Mouse (Mus musculus) spleen, postnatal 10 days (tissue): ENCODE measurements around the gene Ric1.

Experiments
- DNase-seq, 2 experiments: peaks; one replicate each; pipeline ENCODE4 v3.0.0; 2021 to 2022; ENCODE audit warnings: low spot score in 2 of 2

The Ric1 gene

DNA sequence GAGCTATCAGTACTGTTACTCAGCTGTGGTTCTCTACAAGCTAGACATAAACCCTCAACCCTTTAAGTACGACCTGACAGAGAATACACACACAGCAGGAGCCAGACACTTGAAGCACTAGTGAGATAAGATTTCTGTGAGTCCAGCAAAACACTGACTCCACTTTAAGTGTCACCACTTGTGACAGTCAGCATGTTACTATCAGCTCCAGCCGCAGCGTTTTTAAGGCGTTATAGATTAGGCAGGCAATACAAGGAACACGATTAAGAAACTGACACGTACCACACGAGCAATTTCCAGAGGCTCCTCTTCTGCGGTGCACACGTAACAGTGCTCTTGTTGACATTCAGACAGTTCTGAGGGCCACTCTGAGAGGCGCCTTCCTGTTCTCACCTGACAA, 88.8 kb downstream of the Ric1 start:
- DNase-seq, result no peak

DNA sequence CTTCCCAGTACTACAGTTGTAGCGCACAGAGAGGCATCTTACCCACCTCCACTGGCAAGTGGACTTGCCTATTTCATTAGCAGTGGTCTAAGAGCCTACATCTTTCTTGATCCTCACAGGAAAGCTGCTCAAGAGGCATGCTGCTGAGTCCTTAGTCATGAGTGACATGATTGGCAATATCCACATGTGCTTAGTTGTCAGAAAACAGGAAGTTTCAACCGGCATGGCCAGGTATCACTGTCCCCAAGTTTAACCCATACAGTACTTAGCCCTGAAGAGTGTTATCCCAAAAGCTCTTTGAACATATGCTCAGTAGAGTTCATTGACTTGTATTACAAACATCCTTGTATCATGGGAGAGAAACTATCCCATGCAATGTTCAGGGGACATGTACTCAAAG, 90.0 kb downstream of the Ric1 start:
- DNase-seq, result no peak

DNA sequence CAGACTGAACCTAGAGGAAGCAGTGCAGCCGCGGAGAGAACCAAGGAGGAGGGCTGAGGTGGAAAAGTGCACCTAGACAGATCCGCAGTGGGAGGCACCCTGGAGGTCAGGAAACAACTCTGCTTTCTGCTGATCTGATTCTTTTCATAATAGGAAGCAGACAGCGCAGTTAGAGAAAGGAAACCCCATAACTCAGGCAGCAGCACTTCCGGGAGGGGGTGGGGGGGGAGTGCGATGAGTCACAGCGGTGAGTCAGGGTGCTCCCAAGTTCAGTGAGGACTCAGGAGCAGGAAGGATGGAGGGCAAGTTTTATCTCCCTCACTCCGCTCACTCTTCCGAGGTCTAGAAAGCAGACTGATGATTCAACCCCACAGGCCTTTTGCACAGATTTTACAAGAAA, 119.0 kb downstream of the Ric1 start:
- DNase-seq, result peak in 1 of 2 experiments; percentile 20

DNA sequence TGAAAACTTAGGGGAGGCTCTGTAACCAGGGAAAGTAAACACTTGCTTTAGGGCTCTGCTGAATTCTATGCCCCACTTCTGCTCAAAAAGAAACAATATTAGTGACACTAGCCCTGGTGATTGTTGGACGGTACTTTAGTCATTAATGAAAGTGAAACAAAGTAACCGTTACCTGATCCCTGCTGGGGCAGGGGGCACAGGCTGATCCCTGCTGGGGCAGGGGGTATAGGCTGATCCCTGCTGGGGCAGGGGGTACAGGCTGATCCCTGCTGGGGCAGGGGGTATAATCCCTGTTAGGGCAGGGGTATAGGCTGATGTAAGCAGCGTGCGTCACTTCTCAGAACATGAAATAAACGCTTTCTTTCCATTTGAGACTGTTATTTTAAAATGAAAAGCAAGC, 119.4 kb downstream of the Ric1 start:
- DNase-seq, result no peak

DNA sequence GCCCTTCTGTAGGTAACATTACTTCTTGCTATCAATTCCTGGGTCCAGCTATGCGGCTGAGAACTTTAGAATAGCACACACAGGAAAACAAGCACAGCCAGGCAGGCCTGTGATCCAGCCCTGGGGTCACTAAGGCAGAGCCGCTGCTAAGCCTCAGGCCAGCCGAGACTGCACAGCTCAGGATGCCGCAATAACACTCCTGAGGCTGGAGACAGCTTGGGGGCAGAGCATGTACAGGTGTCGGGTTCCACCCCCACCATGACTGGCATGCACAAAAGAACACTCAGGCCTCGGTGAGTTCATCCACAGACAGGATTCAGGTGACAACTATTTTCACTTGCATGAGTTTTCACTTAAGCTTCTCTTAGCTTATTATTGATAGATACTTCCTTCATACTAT, 120.1 kb downstream of the Ric1 start:
- DNase-seq, result no peak

DNA sequence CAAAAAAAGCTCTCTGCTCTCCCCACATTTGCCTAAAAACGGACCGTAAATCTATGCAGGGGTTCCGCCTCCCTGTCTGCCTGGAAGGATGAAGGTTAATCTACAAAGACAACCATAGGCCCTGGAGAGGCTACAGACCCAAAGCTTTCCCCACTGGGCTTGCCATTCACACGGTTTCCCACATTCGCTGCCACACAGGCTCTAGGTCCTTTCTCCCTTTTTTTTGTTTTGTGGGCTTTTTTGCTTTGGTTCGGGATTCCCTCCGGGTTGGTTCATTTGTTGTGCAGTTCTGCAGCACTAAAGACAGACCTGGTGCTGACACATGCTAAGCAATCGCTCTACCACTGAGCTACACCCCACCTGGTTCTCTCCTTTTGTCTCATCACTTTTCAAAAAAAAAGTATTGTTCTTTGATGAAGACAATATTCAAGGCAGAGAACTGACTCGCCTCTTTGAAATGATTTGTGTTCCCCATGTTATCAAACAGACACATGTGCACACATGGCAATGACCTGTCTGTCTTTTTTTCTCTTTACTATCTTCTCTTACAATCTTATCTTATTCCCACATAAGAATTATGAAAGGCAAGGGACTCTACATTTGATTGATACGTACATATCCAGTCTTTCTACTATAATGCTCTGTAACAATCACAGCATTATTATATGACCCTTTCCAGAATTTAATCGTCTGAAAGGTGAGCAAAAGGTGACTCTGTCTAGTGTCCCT, 121.3 kb downstream of the Ric1 start:
- DNase-seq, result no peak

DNA sequence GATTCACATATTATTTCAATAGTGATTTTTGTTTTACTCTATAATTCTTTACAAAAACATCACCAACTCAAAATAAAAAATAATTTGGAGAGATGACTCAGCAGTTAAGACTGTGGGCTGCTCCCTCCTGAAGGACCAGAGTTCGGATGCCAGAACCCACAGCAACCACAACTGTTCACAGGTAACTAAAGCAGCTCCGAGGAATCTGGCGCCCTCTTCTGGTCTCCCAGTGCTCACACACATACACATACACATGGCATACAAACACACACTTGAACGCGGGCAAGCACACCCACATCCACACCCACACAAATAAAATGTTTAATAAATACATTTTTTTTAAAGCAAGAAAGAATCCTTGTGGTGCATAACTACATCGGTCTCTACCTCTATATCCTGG, 122.7 kb downstream of the Ric1 start:
- DNase-seq, result peak in 1 of 2 experiments; percentile 42

DNA sequence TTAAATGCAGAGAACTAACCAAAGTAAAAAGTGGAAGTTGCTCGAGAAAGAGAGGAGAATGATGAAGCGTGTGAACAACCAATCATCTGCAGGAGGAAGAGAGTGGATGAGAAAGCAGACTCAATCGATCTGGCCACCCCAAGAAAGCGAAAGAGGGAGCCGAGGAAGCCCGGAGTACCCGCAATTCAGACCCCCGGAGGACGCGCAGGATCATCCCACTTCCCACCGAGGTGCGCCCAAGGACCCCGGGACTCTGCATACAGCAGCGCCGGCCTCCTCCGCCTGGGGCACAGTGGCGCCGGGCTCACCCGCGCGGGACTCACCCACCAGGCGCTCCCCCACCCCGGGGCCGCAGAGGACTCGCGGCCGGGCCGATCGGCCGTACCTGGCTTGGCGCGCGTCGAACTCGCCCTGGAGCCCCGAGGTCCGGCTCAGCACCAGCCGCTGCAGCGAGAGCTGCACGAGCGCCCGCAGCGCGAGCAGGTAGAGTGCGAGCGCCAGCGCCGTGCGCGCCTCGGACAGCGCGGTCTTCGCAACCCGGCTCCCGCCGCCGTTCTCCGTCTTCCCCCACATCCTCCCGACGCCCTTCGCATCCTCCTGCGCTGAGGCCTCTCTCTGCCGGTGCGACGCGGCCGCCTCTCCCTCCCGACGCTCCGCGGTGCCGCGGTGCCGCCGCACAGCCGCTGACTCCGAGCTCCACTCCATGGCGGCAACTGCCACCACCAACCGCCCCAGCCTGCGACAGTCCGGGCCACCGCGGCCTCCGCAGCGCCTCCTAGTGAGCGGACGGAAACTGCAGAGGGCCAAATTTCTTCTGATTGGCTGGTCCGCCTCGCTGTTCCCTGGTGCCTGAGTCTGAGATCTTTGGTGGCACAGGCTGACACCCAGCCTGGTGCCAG, 125.8 kb downstream of the Ric1 start, which contains the start of gene Ermp1:
Ermp1 (minus strand) TSS at position 765 of the 899 bp plus-strand sequence.
- DNase-seq, result peak; percentile 98 to 99

DNA sequence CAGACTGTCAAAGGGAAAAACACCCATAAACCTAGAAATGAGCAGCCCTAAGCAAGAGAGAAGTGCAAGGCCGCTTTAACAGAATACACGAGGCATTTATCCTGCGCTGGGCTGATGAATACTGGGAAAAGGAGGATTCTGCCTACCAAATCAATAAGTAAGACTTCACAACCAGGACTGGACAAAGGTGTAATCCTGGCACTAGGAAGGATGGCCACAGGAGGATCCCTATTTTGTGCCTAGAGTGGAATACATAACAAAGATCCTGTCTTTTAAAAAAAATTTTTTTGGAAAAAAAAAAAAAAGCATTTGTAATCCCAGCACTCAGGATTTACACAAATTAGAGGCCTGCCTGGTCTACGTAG, 126.5 kb downstream of the Ric1 start:
- DNase-seq, result no peak

DNA sequence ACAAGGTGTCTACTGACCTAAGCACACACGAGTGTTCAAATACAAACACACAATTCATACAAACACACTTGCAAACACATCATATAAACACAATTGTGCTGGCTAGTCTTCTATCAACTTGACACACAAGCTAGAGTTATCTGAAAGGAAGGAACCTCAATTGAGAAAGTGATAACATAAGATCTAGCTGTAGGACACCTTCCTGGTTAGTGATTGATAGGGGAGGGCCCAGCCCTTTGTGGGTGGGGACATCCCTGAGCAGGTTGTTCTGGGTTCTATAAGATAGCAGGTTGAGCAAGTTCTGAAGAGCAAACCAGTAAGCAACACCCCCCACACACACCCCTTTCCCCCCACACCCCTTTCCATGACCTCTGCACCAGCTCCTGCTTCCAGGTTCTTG, 127.6 kb downstream of the Ric1 start:
- DNase-seq, result no peak

DNA sequence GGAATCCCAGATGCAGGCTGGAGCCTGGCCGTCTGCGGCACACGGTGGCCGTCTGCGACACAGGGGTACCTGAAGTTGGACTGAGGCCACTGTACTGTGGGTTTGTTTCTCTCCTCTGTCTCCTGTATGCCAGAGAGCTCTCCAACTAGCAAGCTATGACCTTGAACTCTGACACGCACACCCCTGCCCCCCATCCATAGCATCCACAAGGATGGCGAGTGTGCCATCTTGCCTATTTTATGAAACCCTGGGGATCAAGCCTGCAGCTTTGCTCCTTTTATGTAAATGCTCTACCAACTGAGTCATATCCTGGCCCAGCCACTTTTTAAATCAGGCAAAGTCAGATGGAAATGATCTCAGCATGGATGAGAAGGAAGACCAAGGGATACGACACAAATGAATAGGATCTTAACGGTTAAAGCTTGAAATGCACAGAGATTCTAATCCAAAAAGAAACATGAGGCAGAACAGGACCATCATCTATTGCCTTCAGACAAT, 131.7 kb downstream of the Ric1 start:
- no peak for DNase-seq

DNA sequence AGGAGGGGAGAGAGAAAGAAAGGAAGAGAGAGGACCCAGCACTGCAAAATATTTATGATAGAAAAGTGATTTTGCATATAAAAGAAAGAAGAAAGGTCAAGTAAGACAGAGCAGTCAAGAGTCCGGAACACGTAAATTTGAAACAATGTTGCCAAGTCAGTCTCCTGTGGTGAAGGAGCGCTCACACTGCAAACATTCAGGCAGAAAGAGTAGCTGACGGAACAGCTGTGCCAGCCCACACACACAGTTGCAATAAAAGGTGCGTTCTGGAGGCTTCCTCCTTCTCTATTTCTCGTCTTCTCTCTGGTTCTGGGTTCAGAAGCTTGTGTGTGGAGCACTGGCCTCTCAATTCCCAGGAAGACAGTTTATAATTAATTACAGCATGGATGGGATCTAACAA, 133.1 kb downstream of the Ric1 start:
- DNase-seq, result no peak

DNA sequence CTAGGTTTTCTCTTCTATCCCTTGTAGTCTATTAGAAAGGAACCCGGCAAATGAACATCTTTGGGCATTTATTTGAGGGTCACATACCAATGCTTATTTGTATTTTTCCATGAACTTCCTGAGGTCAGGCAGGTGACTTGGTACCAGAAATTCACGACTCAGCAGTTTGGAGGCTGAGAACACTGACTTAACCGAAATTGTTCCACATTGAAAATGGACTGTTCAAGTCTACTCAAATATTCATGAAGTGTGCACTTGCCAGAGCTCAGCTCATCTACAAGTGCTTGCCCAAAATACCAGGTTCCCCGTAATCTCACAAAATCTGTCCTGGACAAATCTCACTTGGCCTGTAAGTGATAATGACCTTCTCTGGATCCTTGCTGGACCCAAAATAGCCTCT, 133.9 kb downstream of the Ric1 start:
- no peak for DNase-seq
